Mouse (Mus musculus) lung, postnatal 10 days (tissue): Measurements from ENCODE around the gene Cxcr5.
A peak's percentile ranks its signal among the peaks of the same experiment; 100 is the strongest.
"Not testable (repeated sequence)": the region's sequence is repeated elsewhere in the genome, so short reads cannot be mapped to it uniquely, and the experiment has no call there.

Source experiments
- DNase-seq: peaks from one replicate; pipeline ENCODE4 v3.0.0; 2021

Cxcr5 gene

DNA sequence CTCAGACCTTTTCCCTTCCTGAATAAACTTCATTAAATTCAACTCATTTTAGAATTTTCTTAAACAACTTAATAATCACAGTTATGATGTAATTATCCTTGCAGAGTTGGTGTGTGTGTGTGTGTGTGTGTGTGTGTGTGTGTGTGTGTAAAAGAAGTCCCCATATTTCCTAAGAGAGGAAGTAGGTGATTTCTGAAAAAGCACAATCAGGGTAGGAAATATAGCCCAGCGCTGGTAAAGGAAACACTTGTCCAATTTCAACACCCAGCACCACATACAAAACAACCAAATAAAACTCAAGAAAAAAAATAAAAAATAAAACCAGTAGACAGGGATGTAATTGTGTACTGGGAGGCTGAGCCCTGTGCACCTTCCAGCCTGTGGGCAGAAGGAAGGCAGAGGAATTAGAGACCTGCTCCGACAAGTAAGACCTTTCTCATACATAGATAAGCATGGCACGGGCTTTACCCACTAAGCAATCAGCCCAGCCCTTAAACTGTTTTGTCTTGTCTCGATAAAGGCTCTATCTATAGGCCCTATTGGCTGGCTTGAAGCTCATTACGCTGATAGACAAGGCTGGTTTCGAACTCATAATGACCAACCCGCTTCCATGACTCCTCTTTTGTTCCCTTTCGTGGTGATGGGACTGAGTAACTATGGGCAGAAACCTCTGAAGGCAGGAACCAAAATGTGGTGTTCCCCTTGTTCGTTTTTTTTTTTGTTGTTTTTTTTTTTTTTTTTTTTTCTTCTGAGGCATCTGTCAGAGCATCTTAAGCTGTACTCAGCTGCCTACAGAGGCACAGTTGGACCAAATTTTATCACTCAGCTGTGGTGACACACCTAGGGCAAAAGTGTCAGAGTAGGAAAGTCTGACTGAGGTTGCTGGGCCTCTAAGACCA lies 25.8 kb upstream of the Cxcr5 start:
- DNase-seq, result no peak

DNA sequence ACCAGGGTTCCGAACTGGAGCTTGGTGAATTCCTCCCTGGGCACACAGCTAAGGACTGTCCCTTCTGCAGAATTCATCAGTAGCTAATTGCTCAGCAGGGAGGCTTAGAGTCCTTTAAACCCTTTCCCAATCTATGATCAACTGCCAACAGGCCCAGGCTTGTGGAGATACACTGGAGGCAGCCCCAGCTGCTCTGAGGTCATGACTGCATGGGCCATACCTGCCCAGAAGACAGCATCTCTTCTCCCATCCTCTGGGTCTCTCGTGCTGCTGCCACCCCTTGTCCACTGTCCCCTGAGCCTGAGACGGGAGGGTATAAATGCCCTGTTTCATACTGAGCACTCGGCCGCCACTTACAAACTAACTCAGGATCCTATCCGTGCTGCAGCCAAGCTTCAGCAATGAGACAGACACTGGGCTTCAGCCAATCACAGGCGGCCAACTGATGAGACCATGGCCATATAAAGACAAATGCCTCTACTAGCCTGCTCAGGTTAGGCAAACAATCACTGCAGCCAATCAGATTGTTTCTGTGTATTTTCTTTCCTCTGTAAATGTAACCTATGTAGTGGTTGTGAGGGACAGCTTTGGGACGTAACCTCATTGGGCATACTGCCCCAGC lies 25.1 kb upstream of the Cxcr5 start:
- DNase-seq, result no peak

DNA sequence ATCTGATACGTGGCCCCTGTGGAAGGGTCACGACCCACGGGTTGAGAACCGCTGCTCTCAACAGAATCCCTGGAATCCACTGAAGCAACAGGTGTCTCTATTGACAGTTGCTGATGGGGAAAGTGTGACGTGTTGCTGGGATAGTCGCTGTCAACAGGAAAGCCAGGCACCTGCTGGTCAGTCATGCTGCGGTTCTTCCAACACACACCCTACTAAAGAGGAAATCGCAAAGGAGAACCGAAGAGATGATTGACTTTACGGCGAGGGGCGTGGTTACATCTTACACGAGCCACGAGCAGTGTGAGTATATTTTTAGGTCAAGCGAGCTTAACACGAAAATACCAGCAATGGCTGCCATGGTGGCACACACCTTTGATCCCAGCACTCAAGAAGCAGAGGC lies 20.7 kb upstream of the Cxcr5 start:
- DNase-seq, result peak; percentile 38

DNA sequence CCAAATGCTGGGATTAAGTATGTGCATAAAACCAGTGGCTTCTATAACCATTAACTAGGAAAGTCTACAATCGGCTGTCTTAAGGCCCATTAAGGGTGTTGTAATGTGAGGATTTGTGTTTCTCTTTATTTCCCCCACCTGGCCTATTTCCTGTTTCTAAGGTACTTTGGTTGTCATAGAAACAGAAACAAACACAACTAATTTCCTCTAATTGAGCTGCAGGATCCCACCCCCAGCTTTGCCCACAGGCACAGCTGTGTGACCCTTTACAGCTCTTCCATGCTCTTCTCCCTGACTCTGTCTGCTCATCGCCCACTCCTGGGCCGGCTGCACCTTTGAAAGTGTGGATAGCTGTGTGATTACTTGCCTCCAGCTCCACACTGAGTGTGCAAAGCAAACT lies 19.7 kb upstream of the Cxcr5 start:
- no peak for DNase-seq

DNA sequence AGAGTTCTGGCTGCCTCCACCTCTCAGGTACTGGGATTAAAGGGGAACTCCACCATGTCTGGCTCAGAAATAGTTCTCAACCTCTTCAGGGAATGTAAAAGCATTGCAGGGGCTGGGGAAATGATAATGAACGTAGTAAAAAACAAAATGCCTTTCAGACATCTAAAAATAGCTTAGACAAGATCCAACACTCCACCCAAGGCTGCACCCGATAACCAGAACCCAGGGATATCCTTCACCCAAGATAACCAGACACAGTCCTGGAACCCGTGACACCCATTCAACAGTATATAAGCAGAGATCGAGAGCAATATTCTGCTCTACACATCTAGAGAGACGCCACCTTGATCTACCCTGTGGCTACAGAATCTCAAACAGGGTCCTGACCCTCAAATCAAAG lies 18.4 kb upstream of the Cxcr5 start:
- no peak for DNase-seq

DNA sequence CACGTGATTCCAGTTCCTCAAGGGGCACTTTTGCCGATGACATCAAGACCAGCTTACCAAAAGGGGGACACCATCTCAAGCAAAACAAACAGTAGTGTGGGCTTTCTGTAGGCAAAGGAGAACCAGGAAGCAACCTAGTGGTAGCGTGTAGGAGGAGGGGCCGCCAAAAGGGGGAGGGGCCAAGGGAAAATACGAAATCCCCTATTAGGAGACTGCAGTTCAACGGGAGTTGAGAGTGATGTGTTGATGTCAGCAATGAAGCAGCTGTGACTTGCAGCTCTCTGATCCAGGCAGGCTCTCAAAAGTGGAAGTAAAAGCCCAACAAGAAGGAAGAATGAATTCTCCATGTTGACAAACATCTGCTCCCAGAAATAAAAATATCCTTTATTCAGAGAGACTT lies 17.7 kb upstream of the Cxcr5 start:
- DNase-seq, result peak; percentile 91

DNA sequence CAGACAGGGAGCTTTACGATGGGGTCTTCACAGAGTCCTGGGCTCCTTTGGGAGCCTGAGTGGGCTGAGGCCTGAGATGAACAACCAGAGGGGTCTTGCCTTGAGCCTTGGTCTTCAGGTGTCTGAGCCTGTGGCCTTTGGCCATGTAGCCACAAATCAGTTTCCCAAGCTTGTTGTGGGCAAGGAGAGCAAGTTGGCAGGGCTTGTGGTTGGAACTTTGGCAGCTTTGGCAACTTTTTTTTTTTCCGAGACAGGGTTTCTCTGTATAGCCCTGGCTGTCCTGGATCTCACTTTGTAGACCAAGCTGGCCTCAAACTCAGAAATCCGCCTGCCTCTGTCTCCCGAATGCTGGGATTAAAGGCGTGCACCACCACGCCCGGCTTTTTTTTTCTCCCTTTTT lies 14.4 kb upstream of the Cxcr5 start:
- DNase-seq, result not testable (repeated sequence)

DNA sequence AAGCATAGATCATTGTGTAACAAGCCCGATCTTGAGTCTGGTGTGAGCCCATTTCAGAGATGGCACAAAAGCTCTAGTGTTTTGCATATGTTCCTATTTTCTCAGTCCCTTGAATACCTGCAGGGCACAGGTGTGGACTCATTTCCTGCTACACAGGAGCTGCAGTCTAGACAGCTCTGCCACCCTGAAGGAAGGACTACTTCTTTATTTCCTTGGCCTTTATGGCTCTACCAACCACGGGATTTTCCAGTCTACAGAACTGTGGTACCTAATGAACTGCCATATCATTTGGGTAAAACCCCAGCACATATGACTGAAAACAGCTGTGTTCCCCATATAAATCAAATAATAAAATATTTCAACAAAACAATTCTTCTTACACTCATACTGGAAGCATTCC lies 13.4 kb upstream of the Cxcr5 start:
- DNase-seq, result no peak

DNA sequence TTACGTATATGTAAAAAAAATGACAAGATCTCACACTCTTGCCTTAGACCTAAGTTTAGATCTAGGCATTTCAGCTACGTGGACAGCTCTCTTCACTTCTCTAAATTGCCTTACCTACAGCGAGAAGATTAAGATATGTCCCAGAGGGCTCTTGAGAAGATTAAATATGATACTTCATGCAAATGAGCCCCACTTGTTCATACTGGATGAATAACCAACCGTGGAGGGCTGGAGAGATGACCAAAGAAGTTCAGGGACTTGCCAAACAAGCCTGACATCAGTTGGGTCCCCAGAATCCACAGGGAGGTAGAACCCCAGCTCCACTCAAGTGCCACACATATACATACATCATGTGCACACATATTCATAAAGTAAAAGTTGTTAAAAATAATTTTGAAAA lies 11.6 kb upstream of the Cxcr5 start:
- DNase-seq, result no peak

DNA sequence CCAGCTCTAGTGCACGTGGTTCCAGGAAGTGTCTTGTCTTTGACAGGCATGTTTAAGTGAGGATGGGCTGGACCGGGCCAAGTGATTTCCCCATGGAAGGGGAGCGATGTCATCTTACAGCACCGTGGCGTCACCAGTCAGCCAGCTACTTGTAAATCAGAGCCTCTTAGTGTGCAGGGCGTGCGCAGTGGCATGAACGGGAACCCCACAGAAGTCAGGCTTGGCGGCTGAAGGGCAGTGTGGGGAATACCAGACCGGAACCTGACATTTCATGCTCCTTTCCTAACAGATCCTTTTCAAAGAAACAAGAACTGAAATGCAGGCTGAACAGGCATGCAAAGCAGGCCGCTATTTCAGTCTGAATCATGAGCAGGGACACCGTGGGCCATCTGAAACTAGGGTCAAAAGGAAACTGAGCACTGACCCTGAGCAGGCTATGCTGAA lies 9.3 kb upstream of the Cxcr5 start:
- DNase-seq, result no peak

DNA sequence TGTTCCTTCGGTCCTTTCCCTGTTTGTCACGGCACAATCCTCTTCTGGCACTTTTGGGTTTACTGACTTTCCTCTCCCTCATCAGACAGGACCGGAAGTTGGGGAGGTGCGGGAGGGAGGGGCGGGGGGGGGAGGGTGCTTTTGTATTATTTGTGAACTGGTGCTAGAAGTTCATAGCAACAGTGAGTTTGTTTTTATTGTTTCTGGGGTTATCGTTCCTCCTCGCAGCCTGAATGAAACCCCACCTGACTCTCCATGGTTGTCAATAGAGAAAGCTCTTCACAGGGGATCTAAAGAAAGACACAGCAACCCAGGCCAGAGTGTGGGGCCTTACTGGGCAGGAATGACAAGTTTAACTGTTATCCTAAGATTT lies 6.4 kb upstream of the Cxcr5 start:
- DNase-seq, result no peak

DNA sequence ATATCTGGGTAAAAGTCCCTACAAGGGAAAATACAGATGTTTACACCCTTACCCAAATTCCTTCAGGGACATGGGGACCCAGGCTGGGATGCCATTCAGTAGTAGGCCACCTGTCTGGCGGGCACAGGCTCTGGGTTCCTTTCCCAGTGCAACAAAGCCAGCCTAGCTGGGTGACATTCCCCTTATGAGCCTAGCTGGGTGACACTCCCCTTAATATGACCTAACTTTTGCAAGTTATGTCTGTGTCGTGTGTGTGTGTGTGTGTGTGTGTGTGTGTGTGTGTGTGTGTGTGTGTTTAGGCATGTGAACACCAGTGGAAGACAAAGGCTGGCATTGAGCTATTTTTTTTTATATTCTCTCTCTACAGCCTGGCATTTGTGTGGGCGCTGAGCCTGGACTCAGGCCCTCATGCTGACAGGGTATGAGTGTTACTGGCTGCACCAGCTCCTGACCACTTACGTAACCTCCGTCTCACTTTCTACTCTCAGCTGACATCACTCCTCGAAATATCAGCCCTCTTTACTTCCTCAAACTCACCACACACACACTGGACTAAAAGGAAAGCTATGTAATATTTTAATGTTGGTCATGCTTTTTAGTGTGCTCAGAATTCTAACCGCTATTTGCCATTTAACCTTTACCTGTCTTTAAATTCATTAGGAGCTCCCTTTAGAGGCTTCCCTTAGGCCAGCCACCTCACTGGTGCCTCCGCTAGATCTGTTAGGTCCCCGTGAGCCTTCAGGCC lies 5.8 kb upstream of the Cxcr5 start:
- peak; percentile 51 for DNase-seq

DNA sequence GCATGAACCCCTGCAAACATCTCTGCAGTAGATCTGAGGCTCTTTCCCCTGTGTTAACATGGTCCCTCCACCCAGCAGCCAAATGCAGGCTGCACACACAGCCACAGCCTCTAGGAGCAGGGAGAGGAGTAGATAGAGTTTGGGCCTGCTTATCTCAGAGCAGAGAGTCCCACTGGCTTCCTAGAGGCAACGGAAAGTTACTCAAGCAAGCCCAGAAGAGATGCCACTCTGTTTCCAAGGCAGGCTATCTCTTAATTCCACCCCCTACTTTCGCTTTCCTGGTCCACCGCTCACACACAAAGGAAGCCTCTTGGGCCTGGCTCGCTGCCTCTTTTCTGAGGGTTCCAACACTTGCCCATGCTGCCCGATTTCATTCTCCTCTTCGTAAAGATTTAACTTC lies 3.7 kb upstream of the Cxcr5 start:
- DNase-seq, result no peak

DNA sequence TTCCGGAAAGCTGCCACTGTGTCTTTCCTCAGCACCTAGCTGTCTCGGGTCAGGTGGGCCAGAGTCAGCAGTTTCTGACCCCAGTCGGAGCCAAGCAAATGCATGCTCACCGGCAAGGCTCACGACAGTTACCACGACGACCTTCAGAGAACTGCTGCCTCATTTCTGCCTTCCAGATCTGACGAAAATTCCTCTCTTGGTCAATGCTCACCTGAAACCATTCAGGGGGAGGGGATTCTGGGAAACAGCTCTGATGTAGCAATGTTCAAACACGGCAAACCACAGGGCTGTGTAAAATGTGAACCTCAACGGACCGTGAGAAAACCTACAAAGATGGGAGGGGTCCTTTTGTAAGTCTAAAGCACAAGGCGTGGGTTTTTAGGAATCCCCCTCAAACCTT lies 1.3 kb upstream of the Cxcr5 start:
- DNase-seq, result no peak

DNA sequence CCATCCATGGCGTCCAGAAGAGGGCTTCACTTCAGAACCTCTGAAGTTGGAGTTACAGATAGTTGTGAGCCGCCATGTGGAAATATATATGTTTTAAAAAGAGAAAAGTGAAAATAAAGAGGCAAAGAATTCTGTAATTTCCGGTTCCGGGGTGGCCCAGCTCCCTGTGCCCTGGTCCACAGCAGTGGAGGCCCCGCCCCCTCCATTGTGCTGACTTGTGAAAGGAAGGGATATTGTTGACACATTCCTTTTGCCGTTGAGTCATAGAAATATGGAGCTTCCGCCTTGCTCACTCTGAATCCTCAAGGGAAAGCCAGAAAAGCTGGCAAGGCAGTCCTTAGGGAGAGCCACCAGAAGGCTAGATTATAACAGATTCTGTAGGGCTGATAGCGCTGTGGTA lies 9.5 kb downstream of the Cxcr5 start:
- peak; percentile 91 for DNase-seq

DNA sequence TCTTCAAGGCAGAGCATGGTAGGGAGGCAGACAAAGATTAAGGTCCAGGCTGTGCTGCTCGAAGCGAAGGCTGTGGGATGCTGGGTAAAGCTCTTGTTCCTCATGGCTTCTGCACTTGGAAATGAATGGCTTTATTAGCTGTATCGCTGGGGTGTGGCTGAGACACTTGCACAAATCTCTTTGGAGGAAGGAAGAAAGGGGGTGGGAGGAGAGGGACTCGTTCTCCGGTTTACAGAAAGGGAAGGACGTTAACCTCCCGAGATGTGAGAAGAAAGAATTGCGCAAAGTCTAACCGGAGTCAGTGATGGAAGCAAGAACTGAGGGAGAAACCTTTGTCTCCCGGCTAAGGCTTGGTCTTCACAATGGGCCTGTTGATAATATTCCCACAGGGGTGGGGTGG lies 10.5 kb downstream of the Cxcr5 start:
- DNase-seq, result no peak

DNA sequence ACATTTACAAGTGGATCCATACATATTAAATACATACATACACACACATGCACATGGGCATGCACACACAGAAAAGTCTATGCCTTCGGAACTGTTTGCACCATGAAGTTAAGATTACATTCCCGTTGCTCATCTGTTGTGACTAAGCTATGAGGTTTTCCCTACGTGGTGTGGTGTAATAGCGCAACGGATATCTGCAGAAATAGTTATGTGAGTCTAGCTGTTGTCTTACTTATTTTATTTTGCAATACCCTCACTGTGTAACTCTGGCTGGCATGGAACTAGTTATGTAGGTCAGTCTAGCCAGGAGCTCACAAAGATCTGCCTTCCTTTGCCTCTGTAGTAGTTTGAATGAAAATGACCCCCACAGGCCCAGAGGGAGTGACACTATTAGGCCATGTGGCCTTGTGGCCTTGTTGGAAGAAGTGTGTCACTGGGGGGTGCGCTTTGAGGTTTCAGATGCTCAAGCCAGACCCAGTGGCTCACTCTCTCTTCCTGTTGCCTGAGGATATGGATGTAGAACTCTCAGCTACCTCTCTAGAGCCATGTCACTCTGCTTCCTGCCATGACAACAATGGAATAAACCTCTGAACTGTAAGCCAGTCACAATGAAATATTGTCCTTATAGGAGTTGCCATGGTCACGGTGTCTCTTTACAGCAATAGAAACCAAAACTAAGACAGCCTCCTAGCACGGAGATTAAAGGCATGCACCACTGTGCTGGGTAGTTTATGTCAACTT lies 13.1 kb downstream of the Cxcr5 start:
- DNase-seq, result no peak

DNA sequence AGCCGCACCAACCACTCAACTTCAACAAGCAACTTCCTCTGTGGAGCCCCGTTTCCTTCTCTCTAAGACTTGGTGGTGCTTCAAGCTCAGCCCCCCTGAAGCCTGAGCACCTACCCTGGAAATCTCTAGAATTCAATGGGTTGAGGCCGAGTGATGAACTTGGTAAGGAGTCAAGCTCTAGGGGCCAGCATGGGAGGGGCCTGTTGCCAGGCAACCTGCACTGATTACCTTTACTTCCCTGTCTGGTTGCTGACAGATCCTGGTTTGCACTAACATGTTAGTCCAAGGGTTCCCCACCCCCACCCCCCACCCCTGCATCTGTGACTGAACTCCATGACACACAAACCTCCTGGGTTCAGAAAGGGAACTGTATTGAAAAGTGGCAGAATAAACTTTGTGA lies 16.7 kb downstream of the Cxcr5 start:
- DNase-seq, result no peak

DNA sequence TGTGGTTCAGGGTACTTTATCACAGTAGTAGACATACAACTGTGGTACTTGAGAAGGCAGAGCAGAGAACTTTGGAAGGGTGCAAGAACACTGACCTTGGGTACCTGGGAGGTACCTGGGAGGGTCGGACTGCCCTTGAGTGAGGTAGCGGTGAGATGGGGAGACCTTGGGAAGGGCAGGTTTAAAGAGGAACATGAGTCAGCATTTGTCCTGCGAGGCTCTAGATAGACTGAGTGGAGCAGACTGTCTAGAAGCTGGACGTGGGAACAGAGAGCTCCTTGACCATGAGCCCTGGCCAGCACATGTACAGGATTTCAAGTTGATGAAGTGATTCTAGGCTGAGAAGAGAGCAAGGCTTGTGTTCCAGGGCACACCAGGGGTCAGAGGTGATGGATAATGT lies 19.3 kb downstream of the Cxcr5 start:
- DNase-seq, result no peak

DNA sequence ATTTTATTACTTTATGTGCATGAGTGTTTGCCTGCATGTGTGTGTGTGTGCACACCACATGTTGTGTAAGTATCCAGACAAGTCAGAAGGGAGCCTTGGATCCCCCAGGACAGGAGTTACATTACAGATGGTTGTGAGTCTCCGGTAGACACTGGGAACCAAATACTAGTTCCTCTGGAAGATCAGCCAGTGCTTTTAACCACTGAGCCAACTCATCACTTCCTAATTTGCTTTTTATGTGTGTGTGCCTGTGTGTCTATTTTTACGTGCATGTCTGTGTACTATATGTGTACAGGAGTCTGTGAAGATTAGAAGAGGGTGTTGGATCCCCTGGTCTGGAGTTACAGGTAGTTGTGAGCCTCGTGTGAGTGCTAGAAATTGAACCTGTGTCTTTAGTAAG lies 21.0 kb downstream of the Cxcr5 start:
- DNase-seq, result no peak

DNA sequence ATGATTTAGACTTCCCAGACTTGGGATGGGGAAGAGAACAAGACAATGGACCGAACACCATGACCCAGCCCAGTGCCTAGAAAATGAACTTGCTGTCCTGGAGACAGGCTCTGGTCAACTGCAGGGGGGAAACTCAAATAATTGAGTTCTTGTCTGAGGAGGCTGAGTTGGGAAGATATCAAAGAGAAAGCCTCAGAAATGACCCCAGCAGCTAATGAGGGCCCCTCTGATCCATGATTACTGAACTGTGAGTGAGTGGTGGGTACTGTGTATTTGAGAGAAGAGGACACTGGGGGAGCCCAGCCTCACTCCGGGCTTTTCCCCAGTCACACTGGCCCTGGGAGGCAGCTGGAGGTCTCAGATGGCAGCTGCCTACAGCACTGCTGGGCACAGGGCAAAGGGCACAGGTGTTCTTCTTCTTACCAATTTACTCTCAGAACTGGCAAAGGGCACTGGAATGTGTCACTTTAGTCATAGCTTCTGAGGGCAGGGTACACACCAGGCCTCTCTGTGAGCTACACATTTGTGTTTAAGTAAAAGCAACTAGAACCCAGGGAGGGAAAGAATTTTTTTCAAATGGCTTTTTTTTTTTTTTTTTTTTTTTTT lies 21.8 kb downstream of the Cxcr5 start:
- DNase-seq, result no peak

DNA sequence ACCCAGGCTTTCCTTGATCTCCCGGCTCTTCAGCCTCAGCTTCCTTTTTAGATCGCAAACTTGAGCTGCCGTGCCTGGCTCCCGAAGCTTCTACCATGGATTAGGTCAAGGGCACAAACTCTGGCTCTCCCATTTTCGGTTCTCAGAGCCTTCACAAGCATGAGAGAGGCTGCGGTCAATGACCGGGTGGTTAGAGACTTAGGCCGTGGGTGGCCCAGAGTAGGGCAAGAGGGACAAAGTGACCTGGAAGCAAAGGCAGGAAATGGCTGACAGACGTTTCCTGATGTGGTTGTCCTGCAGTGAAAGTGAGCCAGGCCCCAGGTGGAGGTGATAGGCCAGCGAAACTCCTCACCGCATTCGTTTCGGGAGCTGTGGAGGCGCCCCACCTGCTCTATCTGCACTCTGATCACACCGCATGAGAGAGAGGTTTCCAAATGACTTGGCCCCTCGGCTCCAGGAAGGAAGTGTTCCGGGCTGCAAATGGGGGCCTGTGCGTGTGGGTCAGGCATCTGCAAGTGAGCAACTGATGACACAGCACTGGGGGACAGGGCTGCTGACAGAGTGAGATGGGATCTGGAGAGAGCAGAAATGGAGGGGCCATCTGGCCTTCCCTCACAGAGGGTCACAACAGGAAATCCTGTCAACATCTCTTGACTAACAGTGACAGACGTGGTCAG lies 23.9 kb downstream of the Cxcr5 start:
- no peak for DNase-seq
